Mouse (Mus musculus) heart, embryonic 11.5 days (tissue): ENCODE data around the gene Uba52. TPM values are rescaled to one million over a fixed set of nuclear protein-coding genes. Genes with fewer than 3 reads are reported as not detected.
A peak's percentile ranks its signal among the peaks of the same experiment; 100 is the strongest.
"Not testable (repeated sequence)": the region's sequence is repeated elsewhere in the genome, so short reads cannot be mapped to it uniquely, and the experiment has no call there.

Experiments used
- ATAC-seq: fragments of 200-750 bp; cut with Nextera tagmentation; replicated peaks from 2 replicates; pipeline ENCODE4 v1.8.0; 2017; ENCODE audit warnings: moderate library complexity; ENCODE audit not compliant: insufficient number of reproducible peaks, low FRiP score, low TSS enrichment
- H3K27ac ChIP-seq: fragments of 300-500 bp; sonication (generic); 2 replicates; pipeline ENCODE4 v1.5.1; 2014; ENCODE audit warnings: mild to moderate bottlenecking, low read depth, low read length
- H3K27me3 ChIP-seq: fragments of 300-500 bp; sonication (generic); 2 replicates; pipeline ENCODE4 v1.6.1; 2014; ENCODE audit warnings: mild to moderate bottlenecking, low read length, mixed read lengths; ENCODE audit not compliant: control insufficient read depth, insufficient read depth
- H3K36me3 ChIP-seq: fragments of 300-500 bp; sonication (generic); 2 replicates; pipeline ENCODE4 v1.6.1; 2014; ENCODE audit warnings: mild to moderate bottlenecking, low read length, moderate library complexity, mixed read lengths; ENCODE audit not compliant: control insufficient read depth, insufficient read depth
- H3K4me1 ChIP-seq: fragments of 300-500 bp; sonication (generic); 2 replicates; pipeline ENCODE4 v1.6.1; 2014; ENCODE audit warnings: low read length; ENCODE audit not compliant: control insufficient read depth, insufficient read depth
- H3K4me2 ChIP-seq: fragments of 300-500 bp; sonication (generic); 2 replicates; pipeline ENCODE4 v1.6.1; 2014; ENCODE audit warnings: mild to moderate bottlenecking, moderate library complexity
- H3K4me3 ChIP-seq: fragments of 300-500 bp; sonication (generic); 2 replicates; pipeline ENCODE4 v1.5.1; 2014; ENCODE audit warnings: low read depth, low read length
- H3K9ac ChIP-seq: fragments of 300-500 bp; sonication (generic); 2 replicates; pipeline ENCODE4 v1.6.1; 2014; ENCODE audit warnings: mild to moderate bottlenecking, low read depth, low read length, moderate library complexity
- H3K9me3 ChIP-seq: fragments of 300-500 bp; sonication (generic); replicated peaks from 2 replicates; pipeline ENCODE4 v1.6.1; 2016; ENCODE audit warnings: low read length; ENCODE audit not compliant: control insufficient read depth
- WGBS: fragments of 180-500 bp; shearing (Covaris S2); extraction: QIAGEN DNeasy Blood & Tissue Kit; methylation state at CpG from one replicate; pipeline ENCODE4 v1.1.7; 2014; ENCODE audit not compliant: insufficient replicate concordance; 5-methylcytosine and 5-hydroxymethylcytosine counted together
- polyA plus RNA-seq: library from polyadenylated mRNA; unstranded; fragments of >200 nt; fragmentation: Nextera tagmentation; extraction: Ambion mirVana; gene quantifications from 2 replicates; pipeline ENCODE4 v1.2.1, GENCODE M21; 2014

The Uba52 gene
- polyA plus RNA-seq, 1 experiment from 2014 or later = 827 TPM

DNA sequence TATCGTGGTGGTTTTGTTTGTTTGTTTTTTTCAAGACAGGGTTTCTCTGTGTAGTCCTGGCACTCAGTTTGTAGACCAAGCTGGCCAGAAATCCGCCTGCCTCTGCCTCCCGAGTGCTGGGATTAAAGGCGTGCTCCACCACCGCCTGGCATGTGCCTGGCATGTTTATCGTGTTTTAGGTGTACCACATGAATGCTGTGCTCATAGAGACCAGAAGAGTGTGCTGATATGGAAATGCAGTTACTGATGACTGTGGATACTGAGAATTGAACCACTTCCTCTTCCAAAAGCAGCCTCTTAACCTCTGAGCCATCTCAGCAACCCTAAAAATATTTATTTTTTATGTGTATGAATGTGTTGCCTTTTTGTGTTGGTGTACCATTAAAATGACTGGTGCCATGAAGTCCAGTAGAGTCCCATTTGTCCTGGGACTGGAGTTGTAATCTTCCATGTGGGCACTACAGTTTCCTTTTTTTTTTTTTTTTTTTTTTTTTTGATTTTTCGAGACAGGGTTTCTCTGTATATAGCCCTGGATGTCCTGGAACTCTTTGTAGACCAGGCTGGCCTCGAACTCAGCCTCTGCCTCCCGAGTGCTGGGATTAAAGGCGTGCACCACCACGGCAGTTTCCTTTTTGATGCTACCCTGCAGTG, 1.8 kb upstream of the Uba52 start:
- Histone ChIP-seq H3K36me3 (peaks cover 12% of the 10 kb centered on the region), H3K4me2 (no peak overlapping the region), H3K4me1 (peaks cover 11% of the 10 kb centered on the region), H3K4me3 (no peak overlapping the region), H3K9me3 (no peaks in the 10 kb centered on the region), H3K27me3 (no peaks in the 10 kb centered on the region), H3K9ac (no peak overlapping the region), H3K27ac (no peak overlapping the region)
- WGBS = 93% methylated on average over 11 of the region's 11 CpGs
- ATAC-seq = no peak

GRCm38 (mm10) chr8:70511770-70512169, 1.2 kb upstream of the Uba52 start:
- H3K4me3 ChIP-seq = 0 out of 2 replicates have a peak overlapping the region, but pooled peaks have one; percentile 97
- H3K27ac ChIP-seq = no peak overlapping the region
- H3K27me3 ChIP-seq = no peaks in the 10 kb centered on the region
- peaks cover 12% of the 10 kb centered on the region for H3K36me3 ChIP-seq
- H3K9me3 ChIP-seq = no peaks in the 10 kb centered on the region
- H3K9ac ChIP-seq = 0 out of 2 replicates have a peak overlapping the region, but pooled peaks have one; percentile 12
- WGBS = 92% methylated on average over 2 of the region's 2 CpGs
- H3K4me2 ChIP-seq = peak overlapping the region; percentile 93; the same call in 1 of the 2 replicates
- no peak for ATAC-seq
- peaks cover 11% of the 10 kb centered on the region for H3K4me1 ChIP-seq

- Histone ChIP-seq H3K4me1 (peaks cover 11% of the 10 kb centered on the region), H3K4me3 (peak overlapping the region; percentile 97), H3K36me3 (peaks cover 12% of the 10 kb centered on the region), H3K4me2 (peak overlapping the region; percentile 93), H3K27ac (peak overlapping the region; percentile 97; the same call in 1 of the 2 replicates), H3K9ac (peak overlapping the region; percentile 100; the same call in 1 of the 2 replicates)
- H3K27me3 ChIP-seq, ATAC-seq, H3K9me3 ChIP-seq: not testable (repeated sequence)
- 71% methylated on average over 6 of the region's 6 CpGs for WGBS
Observed at GRCm38 (mm10) chr8:70511174-70511573, 573 bp upstream of the Uba52 start.

GRCm38 (mm10) chr8:70509281-70509952, 1.2 kb downstream of the Uba52 start:
- H3K27ac ChIP-seq = peak overlapping the region; percentile 97
- no peak for ATAC-seq
- H3K4me1 ChIP-seq = peaks cover 19% of the 10 kb centered on the region
- peaks cover 10% of the 10 kb centered on the region for H3K36me3 ChIP-seq
- peak overlapping the region; percentile 93 for H3K4me2 ChIP-seq
- peak overlapping the region; percentile 100 for H3K9ac ChIP-seq
- no peaks in the 10 kb centered on the region for H3K9me3 ChIP-seq
- 9% methylated on average over 25 of the region's 25 CpGs for WGBS
- H3K27me3 ChIP-seq = peaks cover 2% of the 10 kb centered on the region; the same call in 1 of the 2 replicates
- peak overlapping the region; percentile 97 for H3K4me3 ChIP-seq

GRCm38 (mm10) chr8:70507027-70507393, 3.6 kb downstream of the Uba52 start:
- Histone ChIP-seq H3K9ac (no peak overlapping the region), H3K9me3 (no peaks in the 10 kb centered on the region), H3K4me2 (peak overlapping the region; percentile 30), H3K36me3 (peaks cover 10% of the 10 kb centered on the region), H3K4me1 (peaks cover 31% of the 10 kb centered on the region), H3K27me3 (peaks cover 22% of the 10 kb centered on the region), H3K4me3 (no peak overlapping the region), H3K27ac (0 out of 2 replicates have a peak overlapping the region, but pooled peaks have one; percentile 37)
- WGBS = 56% methylated on average over 5 of the region's 5 CpGs
- no peak for ATAC-seq

GRCm38 (mm10) chr8:70506328-70507026, 4.1 kb downstream of the Uba52 start, which contains the start of gene Rex1bd:
Rex1bd (minus strand) TSS chr8:70506752.
- 2% methylated on average over 40 of the region's 40 CpGs for WGBS
- Histone ChIP-seq H3K9ac (peak within 1 kb of the TSS; percentile 89), H3K4me1 (peaks cover 35% of the 10 kb centered on the region), H3K27me3 (peaks cover 27% of the 10 kb centered on the region), H3K4me3 (peak within 1 kb of the TSS; percentile 73), H3K9me3 (no peaks in the 10 kb centered on the region), H3K4me2 (peak within 1 kb of the TSS; percentile 89), H3K27ac (peak within 1 kb of the TSS; percentile 87), H3K36me3 (peaks cover 10% of the 10 kb centered on the region)
- ATAC-seq = peak; percentile 86

- Histone ChIP-seq H3K9ac (peak overlapping the region; percentile 89), H3K36me3 (peaks cover 10% of the 10 kb centered on the region), H3K27me3 (peaks cover 34% of the 10 kb centered on the region), H3K4me3 (peak overlapping the region; percentile 73), H3K27ac (peak overlapping the region; percentile 87), H3K4me1 (peaks cover 37% of the 10 kb centered on the region), H3K4me2 (peak overlapping the region; percentile 89), H3K9me3 (no peaks in the 10 kb centered on the region)
- peak; percentile 20 for ATAC-seq
- 36% methylated on average over 32 of the region's 32 CpGs for WGBS
Observed at GRCm38 (mm10) chr8:70505698-70506327, 4.8 kb downstream of the Uba52 start.

DNA sequence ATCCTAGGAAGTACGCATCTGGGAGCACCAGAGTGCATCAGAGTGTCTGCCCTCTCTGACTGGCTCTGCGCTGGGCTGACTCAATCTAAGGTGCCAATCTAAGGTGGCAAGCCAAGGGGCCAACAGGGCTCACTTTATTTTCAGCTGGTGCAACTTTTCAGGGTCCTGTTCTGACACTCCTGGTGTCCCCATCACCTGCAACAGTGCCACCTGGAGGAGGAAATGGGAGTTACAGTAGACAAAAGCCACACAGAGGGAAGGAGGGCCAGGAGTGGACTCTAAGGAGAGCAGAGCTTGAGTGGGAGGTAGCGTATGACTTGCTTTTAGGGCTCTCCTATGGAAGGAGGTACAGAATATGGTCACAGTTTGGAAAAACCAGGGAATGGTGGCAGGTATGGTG, 5.8 kb downstream of the Uba52 start:
- H3K4me3 ChIP-seq = no peak overlapping the region
- no peak overlapping the region for H3K9ac ChIP-seq
- H3K9me3 ChIP-seq = no peaks in the 10 kb centered on the region
- WGBS = 77% methylated on average over 3 of the region's 3 CpGs
- H3K4me1 ChIP-seq = peaks cover 40% of the 10 kb centered on the region
- H3K4me2 ChIP-seq = peak overlapping the region; percentile 89; the same call in 1 of the 2 replicates
- H3K36me3 ChIP-seq = peaks cover 10% of the 10 kb centered on the region
- no peak for ATAC-seq
- no peak overlapping the region for H3K27ac ChIP-seq
- H3K27me3 ChIP-seq = peaks cover 43% of the 10 kb centered on the region
